Mouse (Mus musculus) bone marrow, adult 2 months (tissue): ENCODE data around the gene Cbll1.

Experiments used
- CTCF ChIP-seq: fragments of 200-500 bp; IDR thresholded peaks from 2 replicates; pipeline ENCODE4 v1.5.1; 2011; ENCODE audit warnings: low read length, control low read depth; ENCODE audit not compliant: control insufficient read depth, insufficient read depth
- POLR2A ChIP-seq: fragments of 200-500 bp; IDR thresholded peaks from 2 replicates; pipeline ENCODE4 v1.6.1; 2011; ENCODE audit warnings: low read depth, mild to moderate bottlenecking, control low read depth, low read length, borderline replicate concordance; ENCODE audit not compliant: control insufficient read depth

- TF ChIP-seq POLR2A (no peak), CTCF (no peak)
Measured at GRCm38 (mm10) chr12:31462615-31463014, 36.8 kb downstream of the Cbll1 start.
